Mouse (Mus musculus): ENCODE results near the gene Crygd. TPM values are rescaled to one million over a fixed set of nuclear protein-coding genes. Genes with fewer than 3 reads are reported as not detected.
A peak's percentile ranks its signal among the peaks of the same experiment; 100 is the strongest.

Crygd gene
- polyA plus RNA-seq (2015; fragmentation: Nextera tagmentation; extraction: Ambion mirVana): not detected in 2 replicates

DNA sequence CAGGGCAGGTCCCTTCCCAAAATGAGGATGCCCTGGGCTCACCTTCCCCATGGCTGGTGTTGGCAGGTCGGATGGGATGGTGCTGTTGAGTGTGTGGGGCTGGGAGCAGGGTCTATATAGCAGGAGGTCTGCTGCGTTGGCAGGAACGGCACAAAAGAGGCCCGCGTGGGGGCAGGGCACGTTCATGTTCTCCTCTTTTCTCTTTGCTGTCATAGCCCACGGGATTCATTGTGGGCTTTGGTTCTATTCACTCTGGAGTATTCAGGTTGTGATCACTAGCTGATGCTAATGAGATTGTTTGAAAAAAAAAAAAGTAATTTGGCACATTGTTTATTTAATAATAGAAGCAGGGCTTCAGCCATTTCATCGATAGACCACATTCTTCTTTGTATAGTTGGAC lies at the start of gene Crygd:
Crygd (minus strand) TSS at position 101 of the 400 bp plus-strand sequence.
- no peak for ATAC-seq (ENCODE audit: insufficient read depth)
- H3K4me2 ChIP-seq: no peak within 1 kb of the TSS
- H3K36me3 ChIP-seq (replicated peaks): no peaks in the 10 kb centered on the region
- no peak within 1 kb of the TSS for H3K27ac ChIP-seq (replicated peaks)
- H3K4me3 ChIP-seq (replicated peaks): no peak within 1 kb of the TSS
- no peak within 1 kb of the TSS for H3K9ac ChIP-seq
- no peaks in the 10 kb centered on the region for H3K27me3 ChIP-seq
- WGBS (ENCODE audit: insufficient replicate concordance): 70% methylated on average over 8 of the region's 8 CpGs
- H3K9me3 ChIP-seq (replicated peaks): no peaks in the 10 kb centered on the region
- H3K4me1 ChIP-seq (replicated peaks): no peaks in the 10 kb centered on the region

DNA sequence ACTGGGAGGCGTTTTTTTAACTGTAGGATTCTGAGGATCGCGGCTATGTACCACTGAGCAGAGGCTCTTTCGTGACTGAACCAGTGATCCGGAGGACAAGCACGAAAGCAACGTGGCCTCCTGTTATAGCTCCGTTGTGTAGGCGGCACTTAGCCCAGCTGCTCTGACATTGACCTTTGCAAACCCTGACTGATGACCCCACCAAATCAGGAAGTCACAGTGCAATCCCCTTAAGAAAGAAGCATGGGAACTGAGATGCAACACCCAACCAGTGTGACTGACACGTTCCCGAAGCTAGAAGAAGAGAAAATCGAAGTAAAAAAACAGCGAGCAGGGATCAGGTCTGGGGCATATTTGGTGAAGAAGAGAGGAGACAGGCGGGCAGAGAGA lies 49.5 kb upstream of the Crygd start:
- 32% methylated on average over 14 of the region's 14 CpGs for WGBS (ENCODE audit: insufficient replicate concordance)
- Histone ChIP-seq H3K4me2 (peak overlapping the region; percentile 29), H3K9me3 (replicated peaks) (no peaks in the 10 kb centered on the region), H3K27ac (replicated peaks) (peak overlapping the region; percentile 71), H3K4me3 (replicated peaks) (no peak overlapping the region), H3K4me1 (replicated peaks) (peaks cover 5% of the 10 kb centered on the region; the same call in 1 of the 2 replicates), H3K36me3 (replicated peaks) (no peaks in the 10 kb centered on the region), H3K27me3 (no peaks in the 10 kb centered on the region), H3K9ac (no peak overlapping the region)
- ATAC-seq (ENCODE audit: insufficient read depth): peak; percentile 52

DNA sequence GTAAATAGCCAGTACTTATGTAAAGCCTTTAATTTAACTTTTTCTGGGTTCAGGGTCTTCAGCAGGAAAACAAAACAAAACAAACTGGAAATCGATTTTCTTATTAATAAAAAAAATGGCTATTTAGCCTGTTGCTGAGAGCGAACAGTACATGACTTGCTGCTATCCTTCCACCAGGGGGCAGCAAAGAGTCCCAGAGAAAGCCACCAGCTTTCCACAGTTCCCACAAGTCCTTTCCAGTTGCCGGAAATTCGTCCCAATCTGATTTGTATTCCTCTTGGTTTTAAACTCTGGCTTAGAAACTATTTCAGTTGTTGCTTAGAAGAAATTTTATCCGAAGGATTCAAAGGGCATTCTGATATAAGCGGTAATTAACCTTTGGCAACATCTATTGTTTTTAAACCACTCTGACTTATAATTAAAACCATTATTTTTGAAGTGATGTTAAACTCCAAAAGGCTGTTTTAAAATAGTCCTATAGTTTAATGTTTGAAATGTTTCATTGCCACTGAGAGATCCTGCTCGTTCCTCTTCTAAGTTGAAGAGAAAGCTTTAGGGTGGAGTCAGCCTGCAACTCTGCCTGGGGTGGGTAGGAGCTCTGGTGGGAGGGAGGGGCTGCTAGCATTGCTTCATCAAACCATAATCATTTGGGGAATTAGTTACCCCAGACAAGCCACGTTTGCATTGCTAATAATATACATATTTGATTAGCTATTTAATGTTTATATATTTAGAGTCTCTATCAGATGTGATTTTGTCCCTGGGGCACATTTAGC lies 49.0 kb upstream of the Crygd start:
- H3K27me3 ChIP-seq: no peaks in the 10 kb centered on the region
- no peaks in the 10 kb centered on the region for H3K9me3 ChIP-seq (replicated peaks)
- peak overlapping the region; percentile 71; the same call in 1 of the 2 replicates for H3K27ac ChIP-seq (replicated peaks)
- WGBS (ENCODE audit: insufficient replicate concordance): 10% methylated on average over 8 of the region's 8 CpGs
- H3K36me3 ChIP-seq (replicated peaks): no peaks in the 10 kb centered on the region
- H3K4me3 ChIP-seq (replicated peaks): no peak overlapping the region
- peak overlapping the region; percentile 29 for H3K4me2 ChIP-seq
- H3K9ac ChIP-seq: no peak overlapping the region
- H3K4me1 ChIP-seq (replicated peaks): peaks cover 5% of the 10 kb centered on the region; the same call in 1 of the 2 replicates
- ATAC-seq (ENCODE audit: insufficient read depth): peak; percentile 50; the same call in 1 of the 2 replicates

DNA sequence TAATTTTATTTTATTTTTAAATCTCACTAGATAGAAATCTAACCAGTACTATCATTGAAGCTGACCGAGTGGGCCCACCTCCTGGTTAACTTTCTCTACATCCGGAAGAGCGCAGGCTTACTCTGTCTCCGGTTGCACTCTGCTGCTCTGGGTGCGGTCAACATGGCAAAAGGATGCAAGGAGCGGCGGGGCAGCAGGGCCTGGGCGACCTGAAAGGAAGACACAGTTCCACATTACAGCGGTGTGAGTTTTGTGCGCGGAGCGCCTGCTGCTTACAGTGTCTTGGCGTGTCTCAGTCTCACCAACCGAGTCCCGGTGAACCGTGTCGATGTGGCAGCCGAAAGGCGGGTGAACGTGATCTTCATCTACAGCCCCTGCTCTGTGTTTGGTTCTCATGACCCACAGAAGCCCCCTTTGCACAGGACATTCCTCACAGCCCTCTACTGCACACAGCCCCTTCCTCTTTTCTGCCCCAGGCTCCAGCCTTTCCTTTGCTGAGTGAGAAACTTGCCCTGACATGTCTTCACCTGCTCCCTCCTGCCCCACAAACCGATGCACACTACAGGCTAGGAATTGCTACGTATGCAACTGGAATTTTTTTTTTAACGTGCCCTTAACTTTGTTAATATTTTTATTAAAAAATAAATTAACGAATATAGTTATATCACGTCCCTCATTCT lies 46.6 kb upstream of the Crygd start:
- H3K27me3 ChIP-seq: no peaks in the 10 kb centered on the region
- no peak overlapping the region for H3K4me2 ChIP-seq
- H3K9ac ChIP-seq: no peak overlapping the region
- no peak overlapping the region for H3K4me3 ChIP-seq (replicated peaks)
- H3K9me3 ChIP-seq (replicated peaks): no peaks in the 10 kb centered on the region
- no peak for ATAC-seq (ENCODE audit: insufficient read depth)
- peaks cover 5% of the 10 kb centered on the region; the same call in 1 of the 2 replicates for H3K4me1 ChIP-seq (replicated peaks)
- no peak overlapping the region for H3K27ac ChIP-seq (replicated peaks)
- 66% methylated on average over 25 of the region's 25 CpGs for WGBS (ENCODE audit: insufficient replicate concordance)
- H3K36me3 ChIP-seq (replicated peaks): no peaks in the 10 kb centered on the region

DNA sequence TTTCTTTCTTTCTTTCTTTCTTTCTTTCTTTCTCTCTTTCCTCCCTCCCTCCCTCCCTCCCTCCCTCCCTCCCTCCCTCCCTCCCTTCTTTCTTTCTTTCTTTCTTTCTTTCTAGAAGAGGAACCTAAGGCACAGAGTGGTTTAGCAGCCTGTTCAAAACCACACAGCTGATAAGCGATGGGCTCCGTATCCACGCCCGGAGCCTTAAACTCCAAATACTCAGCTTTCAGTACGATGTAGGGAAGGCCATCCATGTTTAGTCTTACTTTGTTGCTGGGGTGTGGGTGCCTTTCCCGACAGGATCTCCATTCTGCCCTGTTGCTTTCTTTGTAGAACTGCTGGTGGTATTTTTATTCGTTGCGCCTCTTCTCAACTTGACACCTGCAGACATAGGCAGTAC lies 45.9 kb upstream of the Crygd start:
- H3K9ac ChIP-seq: no peak overlapping the region
- H3K9me3 ChIP-seq (replicated peaks): no peaks in the 10 kb centered on the region
- H3K27ac ChIP-seq (replicated peaks): no peak overlapping the region
- H3K27me3 ChIP-seq: no peaks in the 10 kb centered on the region
- ATAC-seq (ENCODE audit: insufficient read depth): no peak
- 45% methylated on average over 8 of the region's 8 CpGs for WGBS (ENCODE audit: insufficient replicate concordance)
- H3K4me2 ChIP-seq: no peak overlapping the region
- H3K36me3 ChIP-seq (replicated peaks): no peaks in the 10 kb centered on the region
- H3K4me1 ChIP-seq (replicated peaks): peaks cover 5% of the 10 kb centered on the region; the same call in 1 of the 2 replicates
- no peak overlapping the region for H3K4me3 ChIP-seq (replicated peaks)

DNA sequence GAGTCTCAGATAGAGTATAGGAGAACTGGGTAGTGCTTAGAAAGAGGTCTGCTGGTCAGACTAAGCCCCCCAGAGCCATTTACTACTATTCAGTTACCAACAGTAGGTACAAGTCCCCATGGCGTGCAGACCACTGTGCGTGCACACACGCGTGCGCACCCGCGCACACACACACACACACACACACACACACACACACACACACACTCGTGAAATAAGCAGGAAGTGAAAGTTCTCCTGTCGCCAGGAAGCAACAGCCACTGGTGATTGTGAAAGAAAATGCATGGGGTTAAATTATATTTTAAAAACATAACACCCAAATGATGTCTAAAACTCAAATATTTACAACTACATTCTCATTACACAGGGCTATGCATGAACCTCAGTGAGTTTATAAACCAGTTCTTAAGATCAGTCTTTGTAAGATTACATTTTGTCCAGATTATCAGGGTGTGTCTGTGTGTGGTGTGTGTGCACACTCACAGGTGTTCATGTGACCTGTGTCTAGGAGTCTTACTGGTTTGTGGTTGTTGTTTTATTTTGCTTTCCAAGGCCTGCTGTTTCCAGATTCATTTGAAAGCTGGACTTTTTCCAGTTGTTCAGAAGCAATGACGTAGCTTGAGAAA lies 44.5 kb upstream of the Crygd start:
- Histone ChIP-seq H3K27ac (replicated peaks) (no peak overlapping the region), H3K4me2 (no peak overlapping the region), H3K36me3 (replicated peaks) (no peaks in the 10 kb centered on the region), H3K27me3 (no peaks in the 10 kb centered on the region), H3K4me3 (replicated peaks) (no peak overlapping the region), H3K9ac (no peak overlapping the region), H3K9me3 (replicated peaks) (no peaks in the 10 kb centered on the region), H3K4me1 (replicated peaks) (peaks cover 1% of the 10 kb centered on the region; the same call in 1 of the 2 replicates)
- 68% methylated on average over 10 of the region's 10 CpGs for WGBS (ENCODE audit: insufficient replicate concordance)
- no peak for ATAC-seq (ENCODE audit: insufficient read depth)

DNA sequence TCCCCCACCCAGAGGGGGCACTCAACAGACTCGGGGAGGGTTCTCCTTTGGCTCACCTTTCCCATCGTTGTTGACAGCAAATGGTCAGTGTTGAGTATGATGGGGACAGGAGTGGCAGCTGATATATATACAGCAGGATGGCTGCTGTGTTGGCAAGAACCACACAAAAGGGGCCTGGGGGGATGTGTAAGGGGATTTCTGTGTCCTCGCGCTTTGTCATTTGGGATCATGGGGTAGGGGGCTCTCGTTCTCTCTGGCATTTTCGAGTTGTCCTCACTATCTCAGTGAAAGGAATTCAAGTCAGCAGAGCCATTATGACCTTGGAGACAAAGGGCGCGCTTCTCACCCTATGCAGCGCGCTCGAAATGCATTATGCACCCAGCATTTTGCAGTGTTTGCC lies 40.0 kb upstream of the Crygd start, which contains the start of gene Cryga:
Cryga (minus strand) TSS at position 101 of the 400 bp plus-strand sequence.
- no peak within 1 kb of the TSS for H3K9ac ChIP-seq
- WGBS (ENCODE audit: insufficient replicate concordance): 73% methylated on average over 11 of the region's 11 CpGs
- ATAC-seq (ENCODE audit: insufficient read depth): no peak

DNA sequence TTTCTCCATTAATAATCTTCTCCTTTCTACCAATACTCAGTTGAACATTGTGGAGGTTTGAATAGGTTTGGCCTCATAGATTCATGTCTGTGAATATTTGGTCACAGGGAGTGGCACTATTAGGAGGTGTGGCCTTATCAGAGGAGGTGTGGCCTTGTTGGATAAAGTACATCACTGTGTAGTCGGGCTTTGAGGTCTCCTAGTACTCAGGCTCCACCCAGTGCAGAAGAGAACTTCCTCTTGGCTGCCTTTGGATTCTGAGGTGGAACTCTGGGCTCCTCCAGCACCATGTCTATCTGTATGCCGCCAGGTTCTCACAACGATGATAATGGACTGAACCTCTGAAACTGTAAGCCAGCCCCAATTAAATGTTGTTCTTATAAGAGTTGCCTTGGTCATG lies 33.7 kb upstream of the Crygd start:
- H3K4me3 ChIP-seq (replicated peaks): no peak overlapping the region
- no peaks in the 10 kb centered on the region for H3K27me3 ChIP-seq
- no peak overlapping the region for H3K27ac ChIP-seq (replicated peaks)
- 55% methylated on average over 3 of the region's 3 CpGs for WGBS (ENCODE audit: insufficient replicate concordance)
- H3K9me3 ChIP-seq (replicated peaks): no peaks in the 10 kb centered on the region
- no peak overlapping the region for H3K4me2 ChIP-seq
- no peak overlapping the region for H3K9ac ChIP-seq
- no peak for ATAC-seq (ENCODE audit: insufficient read depth)
- no peaks in the 10 kb centered on the region for H3K4me1 ChIP-seq (replicated peaks)
- no peaks in the 10 kb centered on the region for H3K36me3 ChIP-seq (replicated peaks)

More for the DNA sequence above, 40.0 kb upstream of the Crygd start, which contains the start of gene Cryga:
- Histone ChIP-seq H3K4me3 (replicated peaks) (no peak within 1 kb of the TSS), H3K27ac (replicated peaks) (no peak within 1 kb of the TSS), H3K4me2 (no peak within 1 kb of the TSS), H3K36me3 (replicated peaks) (no peaks in the 10 kb centered on the region), H3K4me1 (replicated peaks) (no peaks in the 10 kb centered on the region), H3K27me3 (no peaks in the 10 kb centered on the region), H3K9me3 (replicated peaks) (no peaks in the 10 kb centered on the region)

DNA sequence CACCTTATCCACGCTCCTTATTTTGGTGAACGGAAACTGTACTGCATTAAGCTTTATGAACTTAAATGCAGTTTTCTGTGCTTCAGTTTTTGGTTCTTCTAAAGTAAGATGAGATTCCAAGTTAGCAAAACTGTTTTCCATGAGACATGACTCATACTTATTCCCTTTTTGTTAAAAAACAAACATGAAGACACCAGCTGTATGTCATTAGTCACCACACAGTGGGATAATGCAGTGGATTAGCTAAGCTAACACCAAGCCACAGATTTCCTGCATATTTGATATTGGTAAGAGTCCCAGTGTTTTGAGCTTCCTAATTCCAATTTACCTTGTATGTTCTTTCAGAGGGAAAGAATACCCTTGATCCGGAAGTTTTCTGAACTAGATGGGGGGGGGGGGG lies 28.3 kb upstream of the Crygd start:
- Histone ChIP-seq H3K27ac (replicated peaks) (no peak overlapping the region), H3K4me3 (replicated peaks) (no peak overlapping the region), H3K9ac (no peak overlapping the region), H3K4me2 (no peak overlapping the region), H3K9me3 (replicated peaks) (no peaks in the 10 kb centered on the region), H3K27me3 (no peaks in the 10 kb centered on the region), H3K36me3 (replicated peaks) (no peaks in the 10 kb centered on the region), H3K4me1 (replicated peaks) (no peaks in the 10 kb centered on the region)
- 78% methylated on average over 3 of the region's 3 CpGs for WGBS (ENCODE audit: insufficient replicate concordance)
- no peak for ATAC-seq (ENCODE audit: insufficient read depth)

DNA sequence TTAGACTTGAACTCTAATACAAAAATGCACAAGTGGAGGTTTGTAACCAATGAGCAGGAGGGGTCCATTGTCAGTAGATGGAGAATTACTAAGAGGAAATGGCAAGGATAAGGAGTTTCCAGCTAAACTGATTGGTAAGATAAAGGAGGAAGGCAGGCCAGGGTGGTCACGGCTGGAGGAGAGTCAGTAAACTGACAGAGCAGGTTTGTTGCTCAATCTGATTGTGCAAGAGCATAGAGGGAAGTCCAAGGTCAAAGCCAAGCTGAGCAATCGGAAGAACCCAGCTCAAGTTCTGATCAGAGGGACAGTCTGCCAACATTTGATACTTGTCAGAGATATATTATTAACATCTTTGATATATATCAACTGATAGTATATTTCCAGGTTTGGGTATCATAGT lies 27.1 kb upstream of the Crygd start:
- Histone ChIP-seq H3K27me3 (no peaks in the 10 kb centered on the region), H3K36me3 (replicated peaks) (no peaks in the 10 kb centered on the region), H3K27ac (replicated peaks) (no peak overlapping the region), H3K9me3 (replicated peaks) (no peaks in the 10 kb centered on the region), H3K4me1 (replicated peaks) (no peaks in the 10 kb centered on the region), H3K4me2 (no peak overlapping the region), H3K9ac (no peak overlapping the region), H3K4me3 (replicated peaks) (no peak overlapping the region)
- 10% methylated on average over 2 of the region's 2 CpGs for WGBS (ENCODE audit: insufficient replicate concordance)
- 0 out of 2 replicates have a peak, but pooled peaks have one; percentile 7 for ATAC-seq (ENCODE audit: insufficient read depth)

Data from liver, embryonic 15.5 days (tissue).